Mouse (Mus musculus): ENCODE data around the gene S100a3.

Gene S100a3

GRCm38 (mm10) chr3:90560008-90560628 lies at the start of gene S100a3:
Gene S100a3 (plus strand): TSS chr3:90560578.
- DNase-seq: no peak

GRCm38 (mm10) chr3:90512276-90512675 lies 48.1 kb upstream of the S100a3 start:
- DNase-seq: no peak

- DNase-seq: no peak
Observed at GRCm38 (mm10) chr3:90512948-90513642, 47.3 kb upstream of the S100a3 start.

GRCm38 (mm10) chr3:90513796-90514590 lies 46.4 kb upstream of the S100a3 start, which contains the start of the genes S100a1 and S100a13:
Gene S100a1 (minus strand): TSS chr3:90514392.
Gene S100a13 (plus strand): TSS chr3:90514435.
- peak; percentile 79 for DNase-seq

GRCm38 (mm10) chr3:90514691-90515090 lies 45.7 kb upstream of the S100a3 start:
- peak; percentile 81 for DNase-seq

GRCm38 (mm10) chr3:90515242-90515641 lies 45.1 kb upstream of the S100a3 start:
- DNase-seq: peak; percentile 68

- DNase-seq: no peak
Observed at GRCm38 (mm10) chr3:90515789-90516188, 44.6 kb upstream of the S100a3 start.

- no peak for DNase-seq
Observed at GRCm38 (mm10) chr3:90517711-90518110, 42.7 kb upstream of the S100a3 start.

- peak; percentile 60 for DNase-seq
Observed at GRCm38 (mm10) chr3:90525421-90525820, 35.0 kb upstream of the S100a3 start.

- DNase-seq: no peak
Observed at GRCm38 (mm10) chr3:90526076-90526475, 34.3 kb upstream of the S100a3 start.

GRCm38 (mm10) chr3:90526580-90526979 lies 33.8 kb upstream of the S100a3 start, which contains the start of gene S100a14:
Gene S100a14 (plus strand): TSS chr3:90526856.
- DNase-seq: peak; percentile 66

GRCm38 (mm10) chr3:90527291-90527873 lies 33.0 kb upstream of the S100a3 start:
- DNase-seq: no peak

GRCm38 (mm10) chr3:90531713-90532112 lies 28.7 kb upstream of the S100a3 start:
- DNase-seq: no peak

- DNase-seq: no peak
Observed at GRCm38 (mm10) chr3:90535446-90535845, 24.9 kb upstream of the S100a3 start.

GRCm38 (mm10) chr3:90537141-90537904 lies 23.1 kb upstream of the S100a3 start, which contains the start of gene S100a16:
Gene S100a16 (plus strand): TSS chr3:90537254.
- peak; percentile 72 for DNase-seq

GRCm38 (mm10) chr3:90537905-90538296 lies 22.5 kb upstream of the S100a3 start:
- DNase-seq: no peak

- DNase-seq: peak; percentile 65
Observed at GRCm38 (mm10) chr3:90540904-90541303, 19.5 kb upstream of the S100a3 start.

GRCm38 (mm10) chr3:90549676-90550420 lies 10.5 kb upstream of the S100a3 start:
- DNase-seq: no peak

- DNase-seq: no peak
Observed at GRCm38 (mm10) chr3:90550421-90550790, 10.0 kb upstream of the S100a3 start.

- no peak for DNase-seq
Observed at GRCm38 (mm10) chr3:90552231-90552630, 8.1 kb upstream of the S100a3 start.

GRCm38 (mm10) chr3:90555954-90556353 lies 4.4 kb upstream of the S100a3 start:
- DNase-seq: no peak

- no peak for DNase-seq
Observed at GRCm38 (mm10) chr3:90574691-90575090, 14.3 kb downstream of the S100a3 start.
